Mouse (Mus musculus) cerebellum, postnatal 4 days (tissue): ENCODE results near the gene Adamtsl4.
"Not testable (repeated sequence)": the region's sequence is repeated elsewhere in the genome, so short reads cannot be mapped to it uniquely, and the experiment has no call there.

ENCODE experiments used
- DNase-seq, 2 experiments: peaks; one replicate each; pipeline ENCODE4 v3.0.0; 2022; ENCODE audit warnings: low spot score in 2 of 2, mixed read lengths in 1 of 2

Adamtsl4 gene

GRCm38 (mm10) chr3:95676745-95677419, 10.8 kb downstream of the Adamtsl4 start:
- peak in 1 of 2 experiments; percentile 55 for DNase-seq

- DNase-seq = peak; percentile 46 to 61
Observed at GRCm38 (mm10) chr3:95675301-95676092, 12.2 kb downstream of the Adamtsl4 start.

GRCm38 (mm10) chr3:95674812-95675211, 12.9 kb downstream of the Adamtsl4 start:
- no peak for DNase-seq

GRCm38 (mm10) chr3:95674236-95674635, 13.5 kb downstream of the Adamtsl4 start:
- no peak for DNase-seq

- no peak for DNase-seq
Observed at GRCm38 (mm10) chr3:95673707-95674211, 14.0 kb downstream of the Adamtsl4 start.

GRCm38 (mm10) chr3:95672861-95673706, 14.6 kb downstream of the Adamtsl4 start:
- DNase-seq = no peak

GRCm38 (mm10) chr3:95672461-95672860, 15.3 kb downstream of the Adamtsl4 start:
- no peak for DNase-seq

GRCm38 (mm10) chr3:95671201-95671600, 16.5 kb downstream of the Adamtsl4 start:
- no peak for DNase-seq

GRCm38 (mm10) chr3:95670419-95670818, 17.3 kb downstream of the Adamtsl4 start:
- not testable (repeated sequence) for DNase-seq

GRCm38 (mm10) chr3:95669309-95669665, 18.4 kb downstream of the Adamtsl4 start:
- DNase-seq = no peak

GRCm38 (mm10) chr3:95668589-95669308, 19.0 kb downstream of the Adamtsl4 start:
- no peak for DNase-seq

- no peak for DNase-seq
Observed at GRCm38 (mm10) chr3:95668026-95668425, 19.7 kb downstream of the Adamtsl4 start.

- DNase-seq = no peak
Observed at GRCm38 (mm10) chr3:95667521-95667920, 20.2 kb downstream of the Adamtsl4 start.

GRCm38 (mm10) chr3:95666124-95666844, 21.4 kb downstream of the Adamtsl4 start:
- DNase-seq = no peak

- no peak for DNase-seq
Observed at GRCm38 (mm10) chr3:95664940-95665352, 22.8 kb downstream of the Adamtsl4 start.

- no peak for DNase-seq
Observed at GRCm38 (mm10) chr3:95663969-95664608, 23.6 kb downstream of the Adamtsl4 start.

- no peak for DNase-seq
Observed at GRCm38 (mm10) chr3:95663486-95663885, 24.2 kb downstream of the Adamtsl4 start.

- no peak for DNase-seq
Observed at GRCm38 (mm10) chr3:95662724-95663449, 24.8 kb downstream of the Adamtsl4 start.

- DNase-seq = no peak
Observed at GRCm38 (mm10) chr3:95661945-95662715, 25.6 kb downstream of the Adamtsl4 start.
